Mouse (Mus musculus): ENCODE results near the gene Cobl.
A peak's percentile ranks its signal among the peaks of the same experiment; 100 is the strongest.

The Cobl gene

DNA sequence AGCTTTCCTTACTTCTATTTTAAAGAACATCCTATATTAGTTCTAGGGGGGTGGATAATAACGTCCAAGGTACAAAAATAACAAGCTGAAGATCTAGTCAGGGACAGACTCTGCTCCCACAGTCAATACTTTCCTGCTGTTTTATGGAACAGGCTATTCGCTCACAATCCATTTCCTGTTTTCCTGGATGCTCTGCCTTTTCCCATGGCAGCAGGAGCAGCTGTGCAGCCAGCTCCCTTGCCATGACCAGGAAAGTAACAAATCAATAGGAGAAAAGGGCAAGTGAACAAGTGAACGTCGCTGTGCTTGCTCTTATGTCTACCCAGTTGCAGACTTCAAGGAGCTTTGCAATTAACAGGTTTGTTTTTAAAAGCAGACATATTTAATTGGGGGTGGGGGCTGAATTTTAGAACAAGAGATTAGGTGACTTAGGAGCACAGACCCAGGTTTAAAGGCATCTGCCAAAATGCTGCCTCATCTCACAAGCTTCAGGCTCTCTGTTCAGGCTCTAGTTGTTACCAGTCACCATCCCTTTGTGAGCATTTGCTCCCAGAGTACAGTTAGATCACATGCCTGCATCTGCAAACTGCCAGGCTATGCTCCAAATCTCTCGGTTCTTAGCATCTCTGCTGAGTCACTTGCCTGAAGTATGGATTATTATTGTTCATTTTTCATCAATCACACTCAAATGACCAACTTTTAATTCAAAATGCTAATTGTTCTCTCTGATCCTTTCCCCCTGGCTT lies 164.9 kb downstream of the Cobl start:
- no peak for DNase-seq

DNA sequence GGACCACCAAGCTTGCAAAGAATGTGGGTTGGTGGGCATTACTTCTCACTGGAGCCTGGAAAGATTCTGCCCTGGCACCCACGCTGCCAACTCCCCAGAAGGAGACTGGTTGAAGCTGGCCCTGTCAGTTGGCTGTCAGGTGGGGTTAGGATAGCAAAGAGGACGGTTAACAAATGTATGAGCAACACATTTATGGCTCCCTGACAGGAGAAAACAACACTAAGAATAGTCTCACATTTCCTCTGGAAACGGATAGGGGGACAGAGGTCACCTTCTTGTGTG lies 173.2 kb downstream of the Cobl start:
- DNase-seq: no peak

- DNase-seq: peak; percentile 7 to 48
Observed at GRCm38 (mm10) chr11:12290911-12291653, 173.7 kb downstream of the Cobl start.

DNA sequence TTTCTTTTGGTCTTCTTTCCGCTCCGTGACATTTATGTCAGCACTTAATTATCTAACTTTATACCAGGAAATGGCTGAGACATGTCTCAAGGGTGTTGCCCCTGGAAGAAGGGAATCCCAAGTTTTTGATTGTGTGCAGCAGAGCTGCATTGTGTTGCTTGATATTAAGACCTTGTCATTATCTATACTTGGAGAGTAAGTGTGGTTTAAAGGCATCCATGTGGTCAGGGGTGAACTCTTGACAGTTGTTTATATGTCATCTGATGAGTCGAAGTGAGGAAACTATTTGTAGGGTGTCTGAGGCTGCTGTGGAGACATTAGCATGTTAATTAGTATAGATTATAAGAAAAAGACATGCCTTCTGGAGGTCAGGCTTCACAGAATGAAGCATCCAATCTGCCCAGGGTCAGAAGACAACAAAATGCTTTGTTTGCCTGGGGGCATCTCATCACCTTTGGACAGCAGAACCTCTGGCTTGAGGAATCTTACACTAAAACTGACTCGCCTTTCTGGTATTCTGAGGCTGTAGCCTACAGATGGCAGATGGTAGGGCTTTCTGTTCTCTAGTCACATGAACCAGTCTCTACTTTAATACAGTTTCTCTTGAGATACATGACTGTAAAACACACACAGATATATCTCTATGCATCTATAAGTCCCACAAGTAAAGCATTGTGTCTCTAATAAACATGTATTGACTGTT lies 179.3 kb downstream of the Cobl start:
- DNase-seq: no peak

GRCm38 (mm10) chr11:12280711-12281110 lies 184.0 kb downstream of the Cobl start:
- DNase-seq: peak; percentile 9 to 34

DNA sequence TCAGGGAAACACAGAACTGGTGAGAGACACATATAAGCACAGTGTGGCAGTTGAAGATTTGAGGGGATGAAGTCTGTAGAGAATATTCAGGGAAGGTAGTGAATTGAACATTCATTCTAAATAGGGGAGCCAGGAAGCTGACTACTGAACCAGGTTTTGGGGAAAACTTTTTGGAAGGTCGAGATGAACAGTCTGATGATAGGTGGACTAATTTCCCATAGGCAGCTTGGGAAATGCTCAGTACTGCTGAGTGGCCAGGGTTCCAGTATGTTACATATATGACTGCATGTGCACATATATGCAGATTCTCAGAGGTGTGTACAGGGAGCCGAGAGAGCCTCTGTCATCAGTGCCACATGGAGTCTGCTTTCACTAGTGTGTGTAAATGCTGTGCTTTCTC lies 190.5 kb downstream of the Cobl start:
- DNase-seq: no peak

DNA sequence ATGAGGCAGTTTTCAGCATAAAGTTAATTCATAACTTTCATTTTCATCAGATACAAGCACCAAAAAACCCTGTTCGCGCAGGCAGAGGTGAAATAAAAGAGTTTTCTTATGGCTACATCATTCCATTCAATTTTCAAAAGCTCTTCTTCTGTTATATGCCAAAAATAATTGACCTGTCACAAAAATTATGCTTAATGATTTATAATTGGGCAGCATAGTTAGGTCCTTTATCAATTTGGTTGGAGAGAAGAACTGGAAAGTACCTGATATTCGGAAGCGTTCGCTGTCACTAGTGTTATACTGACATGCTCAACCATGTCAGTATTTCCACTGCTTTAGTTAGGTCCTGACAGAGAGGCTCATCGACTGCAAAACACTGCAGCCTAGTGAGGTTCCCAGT lies 191.0 kb downstream of the Cobl start:
- DNase-seq: no peak

DNA sequence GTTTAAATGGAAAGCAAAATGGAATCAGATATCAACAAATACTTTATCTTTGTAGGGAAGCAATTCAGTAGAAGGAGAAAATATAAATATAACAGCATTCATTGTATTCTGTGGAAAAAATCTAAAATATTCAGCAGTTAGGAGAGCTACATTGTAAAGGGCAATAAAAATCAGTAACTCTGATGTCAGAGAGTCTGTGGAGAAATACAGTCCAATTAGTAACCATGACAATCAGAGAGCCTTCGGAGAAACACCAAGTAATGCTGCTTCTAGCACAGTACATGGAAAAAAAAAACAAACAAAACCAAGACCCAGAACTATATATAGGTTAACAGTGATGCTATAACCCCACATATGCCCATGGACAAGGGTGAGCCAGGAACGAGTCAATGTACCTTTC lies 206.3 kb downstream of the Cobl start:
- DNase-seq: no peak

- DNase-seq: no peak
Observed at GRCm38 (mm10) chr11:12257324-12258118, 207.2 kb downstream of the Cobl start.

GRCm38 (mm10) chr11:12245327-12245915 lies 219.3 kb downstream of the Cobl start:
- no peak for DNase-seq

GRCm38 (mm10) chr11:12236341-12236740 lies 228.4 kb downstream of the Cobl start:
- DNase-seq: no peak

DNA sequence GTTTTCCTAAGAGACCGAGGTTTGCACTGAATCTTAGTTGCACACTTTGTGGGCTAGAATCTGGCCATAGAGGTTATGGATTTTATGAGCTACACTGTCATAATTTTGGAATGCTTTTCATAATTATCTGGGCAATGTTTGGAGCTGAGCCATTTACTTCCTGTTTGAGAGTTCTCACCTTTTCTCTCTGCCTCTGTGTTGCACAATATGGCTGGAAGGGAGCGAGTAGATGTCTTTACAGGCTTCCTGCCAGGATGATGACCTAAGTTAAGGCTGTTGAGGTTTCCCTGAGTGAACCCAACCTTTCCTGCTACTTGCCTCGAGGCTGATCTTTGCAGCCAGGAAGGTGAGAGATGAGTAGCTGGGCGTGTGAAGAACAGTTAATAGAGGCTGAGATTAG lies 229.9 kb downstream of the Cobl start:
- DNase-seq: peak in 1 of 2 experiments; percentile 30

DNA sequence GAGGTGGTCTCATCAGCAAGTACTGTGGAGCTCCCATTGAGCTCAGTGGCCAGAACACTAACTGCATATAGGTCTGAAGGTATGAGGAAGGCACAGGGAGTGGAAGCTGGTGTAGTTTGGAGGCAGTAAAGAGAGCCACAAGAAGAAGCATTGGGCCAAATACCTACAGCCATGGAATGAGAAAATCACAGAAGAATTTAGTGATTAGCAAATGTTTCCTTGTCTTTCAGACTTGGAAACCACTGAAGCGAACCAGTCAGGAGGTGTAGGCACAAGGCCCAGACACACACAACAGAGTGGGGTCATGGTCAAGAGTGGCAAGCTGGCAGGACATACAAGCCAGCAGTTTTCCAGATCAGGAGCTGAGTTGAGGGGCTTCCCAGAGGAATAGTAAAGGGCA lies 230.6 kb downstream of the Cobl start:
- peak in 1 of 2 experiments; percentile 6 for DNase-seq

- DNase-seq: no peak
Observed at GRCm38 (mm10) chr11:12232743-12233125, 232.0 kb downstream of the Cobl start.

GRCm38 (mm10) chr11:12232041-12232742 lies 232.6 kb downstream of the Cobl start:
- DNase-seq: peak; percentile 89 to 92

GRCm38 (mm10) chr11:12231481-12232035 lies 233.2 kb downstream of the Cobl start:
- DNase-seq: peak; percentile 87 to 90

- no peak for DNase-seq
Observed at GRCm38 (mm10) chr11:12229411-12229810, 235.3 kb downstream of the Cobl start.

DNA sequence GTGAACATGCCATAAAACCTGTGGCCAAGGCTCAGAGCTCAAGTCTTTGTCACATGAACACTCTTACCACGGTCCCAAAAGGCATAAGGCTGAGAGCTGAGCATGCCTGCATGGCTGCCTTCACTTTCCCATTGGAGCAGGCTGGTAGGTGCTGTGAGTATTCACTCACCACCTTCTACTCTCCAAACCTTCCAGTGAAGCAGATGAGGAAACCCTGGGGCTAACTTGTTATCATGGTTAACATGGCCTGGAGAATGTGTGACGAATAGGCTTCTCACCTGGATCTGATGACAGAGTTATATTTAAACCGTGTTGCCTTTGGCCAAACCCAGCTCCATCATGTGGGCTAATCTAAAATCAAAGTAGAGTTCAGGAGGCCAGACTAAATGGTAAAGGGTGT lies 237.4 kb downstream of the Cobl start:
- no peak for DNase-seq

- no peak for DNase-seq
Observed at GRCm38 (mm10) chr11:12219594-12220530, 244.9 kb downstream of the Cobl start.

DNA sequence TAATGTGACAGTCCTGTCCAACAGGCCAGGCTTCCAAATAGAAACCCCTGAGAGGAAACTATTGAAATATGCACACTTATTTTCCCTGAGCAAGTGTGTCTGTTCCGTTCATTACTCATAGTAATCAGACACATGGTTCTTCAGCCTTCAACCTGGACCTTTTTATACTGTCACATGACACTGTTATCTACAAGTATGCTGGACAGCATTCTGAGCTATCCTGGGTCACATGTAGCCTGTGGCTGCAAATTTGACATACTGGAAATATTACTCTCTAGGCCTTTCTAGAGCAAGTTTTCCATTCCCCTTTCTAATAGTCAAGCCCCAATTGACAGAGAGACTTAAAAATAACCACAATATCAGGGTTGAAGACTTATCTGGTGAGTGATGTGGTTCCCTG lies 247.9 kb downstream of the Cobl start:
- DNase-seq: no peak

- DNase-seq: no peak
Observed at GRCm38 (mm10) chr11:12215582-12215981, 249.2 kb downstream of the Cobl start.

Data from lung, adult 18-20 months (tissue).